Mouse (Mus musculus) frontal cortex, postnatal 25 days (tissue): ENCODE data around the gene Nrp2.
A peak's percentile ranks its signal among the peaks of the same experiment; 100 is the strongest.

Experiments used
- DNase-seq, 2 experiments: peaks; one replicate each; pipeline ENCODE4 v3.0.0; 2022; ENCODE audit warnings: low spot score in 2 of 2

Nrp2 gene

GRCm38 (mm10) chr1:62703158-62704116 lies at the start of gene Nrp2:
Nrp2 (plus strand) TSS chr1:62703285.
- peak; percentile 63 to 66 for DNase-seq

GRCm38 (mm10) chr1:62654436-62654835 lies 48.6 kb upstream of the Nrp2 start:
- DNase-seq, result no peak

GRCm38 (mm10) chr1:62664960-62665645 lies 38.0 kb upstream of the Nrp2 start:
- no peak for DNase-seq

GRCm38 (mm10) chr1:62665771-62666730 lies 37.0 kb upstream of the Nrp2 start:
- DNase-seq, result no peak

GRCm38 (mm10) chr1:62666780-62667179 lies 36.3 kb upstream of the Nrp2 start:
- no peak for DNase-seq

- no peak for DNase-seq
Measured at GRCm38 (mm10) chr1:62678611-62679344, 24.3 kb upstream of the Nrp2 start.

- DNase-seq, result no peak
Measured at GRCm38 (mm10) chr1:62679466-62679865, 23.6 kb upstream of the Nrp2 start.

GRCm38 (mm10) chr1:62682456-62683385 lies 20.4 kb upstream of the Nrp2 start:
- no peak for DNase-seq

GRCm38 (mm10) chr1:62683498-62683897 lies 19.6 kb upstream of the Nrp2 start:
- DNase-seq, result no peak

- DNase-seq, result peak; percentile 15 to 40
Measured at GRCm38 (mm10) chr1:62687511-62687910, 15.6 kb upstream of the Nrp2 start.

- no peak for DNase-seq
Measured at GRCm38 (mm10) chr1:62691175-62691574, 11.9 kb upstream of the Nrp2 start.

- DNase-seq, result no peak
Measured at GRCm38 (mm10) chr1:62696312-62696982, 6.6 kb upstream of the Nrp2 start.

GRCm38 (mm10) chr1:62696983-62697341 lies 6.1 kb upstream of the Nrp2 start:
- peak in 1 of 2 experiments; percentile 29 for DNase-seq

- DNase-seq, result no peak
Measured at GRCm38 (mm10) chr1:62697353-62697752, 5.7 kb upstream of the Nrp2 start.

- DNase-seq, result no peak
Measured at GRCm38 (mm10) chr1:62699801-62700200, 3.3 kb upstream of the Nrp2 start.

- peak in 1 of 2 experiments; percentile 65 for DNase-seq
Measured at GRCm38 (mm10) chr1:62701065-62701921, 1.8 kb upstream of the Nrp2 start.

- no peak for DNase-seq
Measured at GRCm38 (mm10) chr1:62702743-62703142, 342 bp upstream of the Nrp2 start.

- no peak for DNase-seq
Measured at GRCm38 (mm10) chr1:62704117-62704888, 1.2 kb downstream of the Nrp2 start.
